Mouse (Mus musculus) frontal cortex, postnatal 10 days (tissue): ENCODE data around the gene Padi3.

Source experiments
- DNase-seq, 2 experiments: peaks; one replicate each; pipeline ENCODE4 v3.0.0; 2022; ENCODE audit warnings: low spot score in 2 of 2, mixed read lengths in 1 of 2

Padi3 gene

GRCm38 (mm10) chr4:140810458-140811260 is at the start of gene Padi3:
Padi3 (minus strand) TSS chr4:140810648.
- no peak for DNase-seq

GRCm38 (mm10) chr4:140859291-140859690 is 48.8 kb upstream of the Padi3 start:
- DNase-seq: no peak

GRCm38 (mm10) chr4:140857813-140858212 is 47.4 kb upstream of the Padi3 start:
- DNase-seq: no peak

GRCm38 (mm10) chr4:140857041-140857440 is 46.6 kb upstream of the Padi3 start:
- DNase-seq: no peak

- DNase-seq: no peak
Measured at GRCm38 (mm10) chr4:140855151-140855550, 44.7 kb upstream of the Padi3 start.

- DNase-seq: no peak
Measured at GRCm38 (mm10) chr4:140854455-140854864, 44.0 kb upstream of the Padi3 start.

GRCm38 (mm10) chr4:140853626-140854025 is 43.2 kb upstream of the Padi3 start:
- DNase-seq: no peak

GRCm38 (mm10) chr4:140849310-140849709 is 38.9 kb upstream of the Padi3 start:
- no peak for DNase-seq

- DNase-seq: no peak
Measured at GRCm38 (mm10) chr4:140845666-140846065, 35.2 kb upstream of the Padi3 start, which contains the start of gene Padi1. Padi1 (minus strand) TSS chr4:140845778.

- DNase-seq: no peak
Measured at GRCm38 (mm10) chr4:140844991-140845390, 34.5 kb upstream of the Padi3 start.

- no peak for DNase-seq
Measured at GRCm38 (mm10) chr4:140843670-140844280, 33.3 kb upstream of the Padi3 start.

GRCm38 (mm10) chr4:140842909-140843308 is 32.5 kb upstream of the Padi3 start:
- DNase-seq: no peak

GRCm38 (mm10) chr4:140837879-140838278 is 27.4 kb upstream of the Padi3 start:
- no peak for DNase-seq

GRCm38 (mm10) chr4:140836208-140836866 is 25.9 kb upstream of the Padi3 start:
- no peak for DNase-seq

GRCm38 (mm10) chr4:140835682-140836081 is 25.2 kb upstream of the Padi3 start:
- DNase-seq: no peak

GRCm38 (mm10) chr4:140834327-140834934 is 24.0 kb upstream of the Padi3 start:
- no peak for DNase-seq

GRCm38 (mm10) chr4:140832821-140833220 is 22.4 kb upstream of the Padi3 start:
- DNase-seq: no peak

- DNase-seq: no peak
Measured at GRCm38 (mm10) chr4:140831808-140832207, 21.4 kb upstream of the Padi3 start.

- DNase-seq: no peak
Measured at GRCm38 (mm10) chr4:140827237-140827636, 16.8 kb upstream of the Padi3 start.

- no peak for DNase-seq
Measured at GRCm38 (mm10) chr4:140825942-140826341, 15.5 kb upstream of the Padi3 start.

- DNase-seq: peak in 1 of 2 experiments; percentile 54
Measured at GRCm38 (mm10) chr4:140821988-140822387, 11.5 kb upstream of the Padi3 start.

- no peak for DNase-seq
Measured at GRCm38 (mm10) chr4:140817413-140817812, 7.0 kb upstream of the Padi3 start.
